Mouse (Mus musculus) cerebellum, adult 18-20 months (tissue): Measurements from ENCODE around the gene Arhgap27.
A peak's percentile ranks its signal among the peaks of the same experiment; 100 is the strongest.

ENCODE experiments used
- DNase-seq, 2 experiments: peaks; one replicate each; pipeline ENCODE4 v3.0.0; 2021

Gene Arhgap27

GRCm38 (mm10) chr11:103380460-103380859 lies 17.0 kb upstream of the Arhgap27 start:
- no peak for DNase-seq

DNA sequence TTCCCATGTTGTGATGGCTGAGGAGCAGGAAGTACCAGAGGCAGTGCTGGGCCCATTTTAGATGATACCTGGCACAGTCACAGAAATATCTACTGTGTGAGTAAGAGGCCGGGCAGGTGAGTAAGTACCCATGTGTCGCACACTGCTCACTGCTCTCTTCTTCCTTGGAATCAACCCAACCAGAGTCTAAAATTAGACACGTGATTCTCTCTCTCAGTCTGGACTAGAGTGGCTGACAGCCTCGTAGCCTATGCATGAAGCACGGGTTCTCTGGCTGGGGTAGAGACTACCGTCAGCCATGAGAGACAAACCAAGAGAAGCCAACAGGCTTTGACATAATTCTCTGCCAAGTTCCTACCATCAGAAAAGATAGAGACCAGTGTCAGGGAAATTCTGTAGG lies 14.8 kb upstream of the Arhgap27 start:
- DNase-seq, result no peak

GRCm38 (mm10) chr11:103375772-103376171 lies 12.3 kb upstream of the Arhgap27 start:
- no peak for DNase-seq

DNA sequence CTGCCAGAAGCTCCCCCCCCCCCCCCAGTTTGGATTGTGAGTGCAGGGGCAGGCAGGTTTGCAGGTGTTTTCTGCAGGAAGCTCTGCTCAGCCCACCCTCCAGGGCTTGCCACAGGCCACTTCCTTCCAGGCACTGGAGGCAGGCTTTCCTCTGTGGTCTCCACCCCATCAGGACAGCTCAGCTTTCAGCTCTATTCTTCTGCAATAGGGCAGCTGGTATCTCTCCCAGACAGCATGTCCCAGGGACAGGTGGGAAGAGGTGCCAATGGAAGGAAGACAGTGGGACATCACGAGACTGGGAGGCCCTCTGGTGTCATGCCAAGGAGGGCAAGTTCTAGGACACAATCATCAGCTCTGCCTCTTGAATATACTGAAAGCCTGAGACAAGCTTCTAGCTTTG lies 11.8 kb upstream of the Arhgap27 start:
- peak; percentile 41 to 43 for DNase-seq

GRCm38 (mm10) chr11:103373922-103374321 lies 10.4 kb upstream of the Arhgap27 start:
- DNase-seq, result no peak

DNA sequence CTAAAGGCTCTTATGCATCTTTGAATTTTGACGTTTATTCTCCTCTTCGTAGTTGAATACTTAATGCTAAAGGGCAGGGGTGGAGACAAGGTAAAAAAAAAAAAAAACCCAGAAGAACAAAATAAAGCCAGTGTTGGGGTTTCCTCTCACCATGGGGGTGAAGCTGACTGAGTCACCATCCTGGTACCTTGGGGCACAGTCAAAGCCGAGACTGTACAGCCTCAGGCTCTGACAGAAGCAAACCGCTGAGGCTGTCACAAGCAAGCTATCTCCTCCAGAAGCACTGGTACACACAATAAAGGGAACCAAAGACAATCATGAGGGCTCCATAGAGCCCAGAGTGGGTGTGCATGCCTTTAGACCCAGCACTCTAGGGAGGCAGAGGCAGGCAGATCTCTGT lies 9.1 kb upstream of the Arhgap27 start:
- DNase-seq, result no peak

DNA sequence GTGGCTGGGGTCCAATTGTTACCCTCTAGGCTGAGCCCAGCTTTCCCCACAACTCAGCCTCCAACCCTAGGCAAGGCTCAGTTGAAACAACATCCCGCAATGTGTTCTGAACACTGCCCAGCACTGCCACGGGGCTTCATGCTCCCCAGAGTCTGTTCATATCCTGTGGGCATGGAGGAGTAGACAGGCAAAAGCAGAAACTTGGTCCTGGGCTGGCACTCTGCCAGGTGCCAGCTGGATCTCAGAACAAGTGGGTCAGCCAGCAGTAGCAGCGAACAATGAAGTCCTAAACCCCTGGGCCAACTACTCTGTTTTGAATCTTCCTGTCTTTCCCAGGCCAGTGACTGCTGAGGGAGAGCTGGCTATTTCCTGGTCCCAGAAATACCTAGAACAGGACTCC lies 8.6 kb upstream of the Arhgap27 start:
- peak; percentile 34 to 44 for DNase-seq

DNA sequence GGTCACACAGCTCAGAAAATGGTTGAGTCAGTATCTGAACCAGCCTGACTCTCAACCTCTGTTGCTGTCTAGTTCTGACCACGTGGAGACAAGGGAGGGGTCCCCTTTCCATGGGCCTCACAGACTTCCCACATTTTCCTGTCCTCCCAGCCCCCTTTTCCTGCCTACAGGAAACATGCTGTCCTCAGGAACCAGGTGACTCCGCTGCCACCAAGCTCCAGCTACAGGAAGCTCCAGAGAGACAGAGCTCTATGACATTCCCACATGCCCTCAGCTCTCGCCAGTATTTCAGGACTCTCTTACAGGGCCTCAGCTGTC lies 7.7 kb upstream of the Arhgap27 start:
- no peak for DNase-seq

DNA sequence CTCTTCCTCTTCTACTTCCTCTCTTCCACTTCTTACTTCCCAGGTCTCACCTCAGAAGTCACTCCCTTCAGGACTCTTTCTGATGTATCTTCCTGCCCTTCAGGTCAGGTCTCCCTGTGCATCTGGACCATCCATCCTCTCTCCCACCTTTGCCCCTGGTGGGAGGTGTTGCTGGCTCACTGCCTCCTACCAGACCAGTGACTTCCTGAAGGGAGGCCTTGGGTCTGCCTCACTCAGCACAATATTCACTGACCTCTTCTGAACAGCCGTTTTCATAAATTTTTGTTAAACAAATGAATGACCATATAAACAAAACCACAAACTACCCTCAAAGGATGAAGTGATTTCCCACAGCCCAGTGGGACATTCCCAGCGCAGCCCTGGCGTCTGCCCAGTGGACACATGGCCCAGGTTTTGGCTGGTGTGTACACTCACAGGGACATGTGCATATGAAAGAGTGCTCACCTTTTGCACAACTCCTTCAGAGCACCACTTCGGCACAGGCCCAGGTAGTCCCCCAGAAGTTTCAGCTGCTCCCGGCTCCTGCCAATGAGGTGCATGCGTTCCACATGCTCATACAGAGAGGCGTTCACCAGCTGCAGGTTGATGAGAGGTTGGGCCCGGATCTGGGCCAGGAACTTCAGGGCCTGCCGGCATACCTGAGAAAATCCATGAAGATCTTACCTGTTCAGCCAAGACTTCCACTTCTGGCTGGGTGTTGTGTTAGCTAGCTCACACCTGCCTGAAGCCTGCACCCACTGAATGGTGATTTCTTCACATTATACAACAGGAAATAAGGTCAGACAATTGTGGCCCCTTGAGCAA lies 7.1 kb upstream of the Arhgap27 start:
- DNase-seq, result no peak

GRCm38 (mm10) chr11:103365530-103365929 lies 2.0 kb upstream of the Arhgap27 start:
- DNase-seq, result no peak

GRCm38 (mm10) chr11:103365022-103365421 lies 1.5 kb upstream of the Arhgap27 start:
- DNase-seq, result no peak

- no peak for DNase-seq
Observed at GRCm38 (mm10) chr11:103364335-103364734, 843 bp upstream of the Arhgap27 start.

DNA sequence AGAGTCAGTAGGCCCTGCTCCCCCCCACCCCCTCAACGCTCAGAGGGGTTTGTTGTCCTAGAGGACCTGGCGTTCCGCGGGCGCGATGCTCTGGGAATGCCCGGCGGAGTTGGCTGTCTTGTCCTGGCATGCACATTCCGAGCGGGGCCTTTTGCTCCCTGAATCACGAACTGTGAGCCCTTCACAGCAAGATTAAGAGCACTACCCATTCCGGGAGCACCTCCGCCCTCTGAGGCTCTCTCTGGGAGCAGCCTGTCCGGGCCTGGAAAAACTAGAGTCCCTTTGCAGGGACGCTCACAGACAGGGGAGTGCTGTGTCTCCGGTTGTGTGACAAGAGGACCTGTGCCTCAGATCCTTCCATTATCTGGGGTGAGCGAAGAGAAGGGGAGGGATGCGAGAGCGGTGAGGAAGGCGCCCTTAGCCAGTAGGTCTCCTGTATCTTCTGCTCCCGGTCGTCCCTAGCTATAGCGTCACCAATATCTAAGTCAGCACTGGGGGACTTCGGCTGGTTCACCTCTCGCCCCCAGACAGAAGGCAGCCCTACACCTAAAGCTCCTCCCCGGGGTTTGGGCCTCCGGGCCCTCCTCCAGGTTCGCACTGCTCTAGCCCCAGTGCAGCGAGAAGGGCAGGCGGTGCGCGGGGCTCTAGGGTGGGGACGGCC lies 841 bp downstream of the Arhgap27 start:
- peak; percentile 25 to 35 for DNase-seq

GRCm38 (mm10) chr11:103362054-103362432 lies 1.4 kb downstream of the Arhgap27 start:
- DNase-seq, result peak in 1 of 2 experiments; percentile 22

DNA sequence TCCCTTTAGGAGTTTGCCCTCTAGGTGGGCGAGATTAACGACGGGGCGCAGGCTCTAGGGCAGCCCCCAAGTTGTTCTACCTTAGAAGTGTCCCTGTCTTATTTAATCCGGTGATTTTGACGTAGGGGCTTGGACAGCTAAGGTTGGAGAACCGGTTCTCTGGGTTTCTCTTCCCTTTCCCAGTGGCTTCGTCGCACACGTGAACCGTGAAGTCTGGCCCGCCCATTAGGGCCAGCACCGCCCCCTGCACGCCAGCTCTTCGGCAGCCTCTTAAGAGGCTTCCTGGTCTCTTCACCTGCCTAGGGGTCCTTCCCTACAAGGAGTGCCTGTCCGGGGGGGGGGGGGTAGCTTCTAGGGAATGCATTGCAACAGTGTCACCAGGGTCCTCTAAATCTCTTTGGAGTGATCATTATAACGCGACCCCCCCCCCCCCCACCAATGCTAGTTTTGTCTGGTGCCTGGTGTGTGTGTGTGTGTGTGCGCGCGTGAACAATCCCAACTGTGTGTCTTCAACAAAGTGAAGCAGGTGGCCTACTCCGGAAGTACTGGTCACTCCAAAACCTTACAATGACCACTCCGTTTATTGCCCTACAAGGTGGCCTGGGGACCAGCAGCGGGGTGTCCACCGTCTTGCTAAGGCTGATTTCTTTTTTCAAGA lies 2.0 kb downstream of the Arhgap27 start:
- DNase-seq, result no peak

DNA sequence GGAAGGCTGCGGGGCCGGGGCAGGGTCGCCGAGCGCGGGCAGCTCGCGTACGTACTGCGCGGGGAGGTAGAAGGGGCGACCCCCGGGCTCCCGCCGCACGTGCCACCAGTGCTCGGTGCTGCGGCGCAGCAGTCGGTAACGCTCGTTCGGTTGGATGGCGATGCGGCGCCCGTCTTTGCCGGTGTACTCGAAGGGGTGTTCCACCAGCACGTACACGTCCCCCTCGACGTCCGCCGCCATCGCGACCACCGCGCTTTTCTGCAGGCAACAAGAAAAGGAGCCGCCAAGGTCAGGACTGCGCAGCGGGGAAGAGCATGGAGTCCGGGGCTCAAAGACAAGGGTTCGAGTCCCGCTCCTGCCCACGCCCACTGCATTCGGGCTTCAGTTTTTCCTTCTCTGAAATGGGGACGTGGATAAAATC lies 2.8 kb downstream of the Arhgap27 start:
- no peak for DNase-seq

- peak; percentile 82 to 92 for DNase-seq
Observed at GRCm38 (mm10) chr11:103359841-103360641, 3.5 kb downstream of the Arhgap27 start.

- DNase-seq, result peak; percentile 77 to 79
Observed at GRCm38 (mm10) chr11:103359122-103359521, 4.4 kb downstream of the Arhgap27 start.

GRCm38 (mm10) chr11:103358316-103358715 lies 5.2 kb downstream of the Arhgap27 start:
- DNase-seq, result no peak

DNA sequence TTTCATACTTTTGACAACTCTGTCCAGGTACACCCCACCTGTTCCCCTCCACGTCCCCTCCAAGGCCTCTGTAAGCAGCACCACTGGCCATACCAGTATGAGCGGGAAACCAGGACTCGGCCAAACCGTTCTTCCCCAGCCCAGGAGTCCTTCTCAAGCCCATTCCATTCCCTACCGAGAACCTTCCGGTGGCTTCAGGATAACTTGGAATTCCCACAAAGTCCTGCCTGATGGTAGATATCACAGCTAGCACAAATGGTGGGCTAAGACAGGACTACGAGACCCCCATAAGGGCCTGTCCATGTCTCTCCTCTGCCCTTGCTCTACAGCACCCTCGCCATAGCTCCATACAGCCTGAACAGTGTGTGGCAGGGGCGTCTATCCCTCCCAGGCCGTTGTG lies 5.8 kb downstream of the Arhgap27 start:
- no peak for DNase-seq

GRCm38 (mm10) chr11:103356938-103357670 lies 6.4 kb downstream of the Arhgap27 start:
- no peak for DNase-seq

DNA sequence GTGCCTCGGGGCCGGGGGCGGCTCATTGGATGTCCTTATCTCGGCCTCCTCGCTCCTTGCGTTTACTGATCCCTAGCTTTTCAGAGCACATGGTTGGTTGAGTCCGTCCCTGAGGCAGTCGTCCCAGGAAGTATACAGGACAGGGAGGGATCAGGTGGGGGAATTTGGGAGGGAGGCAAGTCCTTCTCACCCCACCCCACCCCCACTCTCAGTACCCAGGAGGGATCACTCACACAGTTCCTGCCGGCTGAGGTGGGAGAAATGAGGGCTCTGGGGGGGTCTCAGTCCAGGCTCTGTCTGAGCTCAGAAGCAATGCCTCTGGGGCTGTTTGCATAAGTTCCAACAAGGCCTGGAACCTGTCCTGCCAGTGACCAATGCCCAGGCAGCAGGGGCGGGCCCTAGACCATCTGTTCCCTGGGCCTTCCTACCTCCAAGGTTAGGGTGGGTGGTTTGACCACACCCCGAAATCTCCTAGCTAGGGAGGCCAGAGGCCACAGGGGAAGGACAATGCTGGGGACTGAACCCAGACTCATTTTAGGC lies 7.4 kb downstream of the Arhgap27 start:
- no peak for DNase-seq
